Mouse (Mus musculus): Measurements from ENCODE around the gene Arrdc2. TPM values are rescaled to one million over a fixed set of nuclear protein-coding genes. Genes with fewer than 3 reads are reported as not detected.

Arrdc2 gene
- 24.6 and 56.0 TPM in 2 replicates for polyA plus RNA-seq (2012; rRNA removed; ENCODE audit: low replicate concordance)

GRCm38 (mm10) chr8:70839408-70840351, at the start of gene Arrdc2:
Gene Arrdc2 (minus strand): TSS chr8:70839720.

DNA sequence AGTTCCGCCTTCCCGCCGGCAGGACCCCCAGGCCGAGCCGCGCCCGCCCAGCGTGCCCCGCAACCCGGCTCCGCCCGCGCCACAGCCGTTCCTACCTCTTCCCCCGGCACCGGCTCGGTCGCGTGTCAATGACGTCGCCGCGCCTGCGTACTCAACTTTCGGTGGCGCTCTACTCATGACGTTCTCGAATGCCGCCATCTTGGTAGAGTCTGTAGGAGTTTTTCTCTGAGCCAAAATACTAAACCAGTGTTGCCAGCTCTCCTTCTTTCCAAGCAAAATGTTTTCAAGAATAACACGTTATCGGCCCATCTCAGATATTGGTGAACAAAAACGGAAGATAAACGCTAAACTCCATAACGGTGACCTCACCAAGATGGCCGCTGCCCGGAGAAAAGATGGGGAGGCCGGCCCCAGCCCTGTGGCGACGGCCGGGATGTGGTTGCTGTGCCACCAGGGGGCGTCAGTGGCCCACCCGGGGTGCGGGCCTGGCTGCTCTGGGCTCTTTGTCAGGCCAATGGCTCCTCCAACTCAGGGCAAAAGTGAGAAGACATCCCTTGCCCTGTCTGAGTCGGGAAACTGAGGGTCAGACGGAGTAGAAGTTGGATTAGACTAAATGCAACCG, 34.0 kb upstream of the Arrdc2 start, which contains the start of gene Ccdc124:
Gene Ccdc124 (minus strand): TSS at position 572 of the 622 bp plus-strand sequence.

DNA sequence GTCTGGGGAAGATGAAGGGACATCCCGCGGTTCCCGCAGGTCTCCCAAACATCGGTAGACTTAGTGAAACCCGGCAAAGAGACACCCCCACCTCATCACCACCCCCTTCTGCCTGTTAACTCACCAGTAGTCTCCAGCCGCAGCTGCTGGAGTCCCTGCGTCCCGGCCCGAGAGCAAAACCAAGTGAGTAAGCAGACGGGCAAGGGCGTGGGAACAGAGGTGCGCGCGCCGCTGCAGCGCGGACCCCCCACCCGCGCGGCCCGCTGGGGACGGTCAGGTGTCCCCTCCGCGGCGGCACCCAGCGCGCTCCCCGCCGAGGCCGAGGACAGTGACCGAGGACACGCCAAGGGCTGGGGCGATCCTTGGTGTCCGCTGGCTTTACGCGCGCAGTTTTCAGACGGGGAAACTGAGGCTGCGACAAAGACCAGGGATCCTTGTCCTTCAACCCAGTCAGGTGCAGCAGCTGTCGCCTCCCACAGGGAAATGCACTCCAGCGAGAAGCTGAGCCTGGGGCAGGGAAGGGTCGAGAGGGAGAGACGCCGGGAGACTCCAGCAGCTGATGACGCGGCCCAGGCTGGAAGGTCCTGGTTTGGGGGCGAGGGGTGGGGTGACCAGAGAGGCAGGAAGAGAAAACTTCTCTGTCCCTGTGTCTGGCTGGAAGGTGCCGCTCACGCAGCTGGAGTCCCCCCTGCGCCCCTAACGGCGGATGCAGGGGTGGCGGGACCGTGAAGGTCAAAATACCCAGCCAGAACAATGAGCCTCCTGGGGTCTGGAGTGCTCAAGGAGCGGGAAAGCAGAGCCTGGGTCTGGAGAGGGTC, 23.5 kb upstream of the Arrdc2 start, which contains the start of gene Kcnn1:
Gene Kcnn1 (minus strand): TSS at position 435 of the 818 bp plus-strand sequence.

DNA sequence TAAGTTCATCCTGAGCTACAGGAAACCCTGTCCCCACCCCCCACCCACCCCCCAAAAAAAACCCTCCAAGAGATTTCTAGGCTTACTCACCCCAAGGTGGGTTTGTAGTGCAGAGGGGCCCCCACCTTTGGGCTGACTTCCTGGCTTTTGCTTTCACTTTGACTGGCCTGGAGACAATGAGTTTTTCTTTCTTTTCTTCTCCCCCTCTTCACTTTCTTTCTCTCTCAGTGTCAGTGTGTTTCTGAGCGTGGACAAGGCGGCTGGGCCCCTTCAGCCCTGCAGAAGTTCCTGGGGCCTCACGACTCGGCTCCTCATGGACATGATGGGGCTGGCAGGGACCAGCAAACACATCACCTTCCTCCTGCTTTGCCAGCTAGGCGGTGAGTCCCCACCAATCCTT, 31.3 kb downstream of the Arrdc2 start, which contains the start of gene Il12rb1:
Gene Il12rb1 (plus strand): TSS at position 211 of the 400 bp plus-strand sequence.

DNA sequence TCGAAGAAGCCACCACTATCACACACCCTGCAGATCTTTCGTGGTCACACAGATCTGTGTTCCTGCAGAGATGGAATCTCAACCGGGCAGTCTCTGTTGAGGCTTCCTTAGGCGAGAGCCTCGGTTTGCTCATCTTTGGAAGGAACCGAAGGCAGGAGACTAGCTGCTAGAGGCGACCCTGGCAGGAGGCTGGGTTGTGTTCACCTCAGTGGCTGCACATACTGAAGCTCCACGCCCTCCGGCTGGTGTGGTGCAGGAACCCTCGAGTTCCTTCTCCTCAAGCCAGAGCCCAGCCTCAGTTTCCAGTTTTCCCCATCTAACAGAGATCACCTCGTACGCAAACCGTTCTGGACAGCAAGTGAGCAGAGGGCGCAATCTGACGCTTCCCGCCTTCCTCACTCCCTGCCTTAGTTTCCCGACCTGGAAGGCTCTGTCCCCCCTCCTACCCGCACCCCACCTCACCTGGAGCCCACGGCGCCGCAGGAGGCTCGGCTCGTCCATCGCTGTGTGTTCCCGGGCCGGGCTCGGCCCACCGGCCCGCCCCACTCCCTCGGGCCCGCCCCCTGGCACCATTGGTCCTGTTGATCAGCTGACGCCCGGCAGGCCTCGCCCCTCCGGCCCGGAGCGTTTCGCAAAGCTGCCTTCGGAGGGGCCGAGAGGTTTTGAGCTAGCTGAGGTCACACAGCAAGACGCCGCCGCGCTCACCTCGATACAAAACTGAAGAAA, 34.9 kb downstream of the Arrdc2 start, which contains the start of gene Mast3:
Gene Mast3 (minus strand): TSS at position 574 of the 726 bp plus-strand sequence.

Other genes starting within 250 kb of the Arrdc2 start
- gene Isyna1, start 245.3 kb downstream of the Arrdc2 start, polyA plus RNA-seq (2012; rRNA removed; ENCODE audit: low replicate concordance), result 69.7 and 218 TPM in 2 replicates
- gene Ssbp4, start 230.8 kb downstream of the Arrdc2 start, polyA plus RNA-seq (2012; rRNA removed; ENCODE audit: low replicate concordance), result 125 and 281 TPM in 2 replicates
- 10.8 and 19.8 TPM in 2 replicates for gene Lrrc25, start 223.6 kb downstream of the Arrdc2 start, polyA plus RNA-seq (2012; rRNA removed; ENCODE audit: low replicate concordance)
- 1.6 and 3.3 TPM in 2 replicates for gene Gdf15, start 207.3 kb downstream of the Arrdc2 start, polyA plus RNA-seq (2012; rRNA removed; ENCODE audit: low replicate concordance)
- gene Pgpep1, start 179.3 kb downstream of the Arrdc2 start, polyA plus RNA-seq (2012; rRNA removed; ENCODE audit: low replicate concordance), result 37.1 and 48.1 TPM in 2 replicates
- 50.4 and 106 TPM in 2 replicates for gene Lsm4, start 166.5 kb downstream of the Arrdc2 start, polyA plus RNA-seq (2012; rRNA removed; ENCODE audit: low replicate concordance)
- gene Jund, start 140.8 kb downstream of the Arrdc2 start, polyA plus RNA-seq (2012; rRNA removed; ENCODE audit: low replicate concordance), result 135 and 458 TPM in 2 replicates
- gene Iqcn, start 136.3 kb downstream of the Arrdc2 start, polyA plus RNA-seq (2012; rRNA removed; ENCODE audit: low replicate concordance), result 0.03 TPM in 1 of 2 replicates, not detected in the other
- 0.13 TPM in 1 of 2 replicates, not detected in the other for gene Gm3336, start 121.2 kb downstream of the Arrdc2 start, polyA plus RNA-seq (2012; rRNA removed; ENCODE audit: low replicate concordance)
- 6.5 and 17.1 TPM in 2 replicates for gene Pde4c, start 116.0 kb downstream of the Arrdc2 start, polyA plus RNA-seq (2012; rRNA removed; ENCODE audit: low replicate concordance)
- gene Rab3a, start 85.0 kb downstream of the Arrdc2 start, polyA plus RNA-seq (2012; rRNA removed; ENCODE audit: low replicate concordance), result 34.5 and 43.4 TPM in 2 replicates
- 89.6 and 146 TPM in 2 replicates for gene Mpv17l2, start 78.8 kb downstream of the Arrdc2 start, polyA plus RNA-seq (2012; rRNA removed; ENCODE audit: low replicate concordance)
- 96.1 and 136 TPM in 2 replicates for gene Pik3r2, start 63.0 kb downstream of the Arrdc2 start, polyA plus RNA-seq (2012; rRNA removed; ENCODE audit: low replicate concordance)
- 27.3 and 65.9 TPM in 2 replicates for gene Mast3, start 34.7 kb downstream of the Arrdc2 start, polyA plus RNA-seq (2012; rRNA removed; ENCODE audit: low replicate concordance)
- 0.57 and 2.5 TPM in 2 replicates for gene Il12rb1, start 31.3 kb downstream of the Arrdc2 start, polyA plus RNA-seq (2012; rRNA removed; ENCODE audit: low replicate concordance)
- 11.3 and 12.6 TPM in 2 replicates for gene Kcnn1, start 23.5 kb upstream of the Arrdc2 start, polyA plus RNA-seq (2012; rRNA removed; ENCODE audit: low replicate concordance)
- gene Ccdc124, start 34.2 kb upstream of the Arrdc2 start, polyA plus RNA-seq (2012; rRNA removed; ENCODE audit: low replicate concordance), result 42.9 and 48.6 TPM in 2 replicates
- gene Slc5a5, start 53.0 kb upstream of the Arrdc2 start, polyA plus RNA-seq (2012; rRNA removed; ENCODE audit: low replicate concordance), result 0.04 and 2.3 TPM in 2 replicates
- gene Rpl18a, start 57.7 kb upstream of the Arrdc2 start, polyA plus RNA-seq (2012; rRNA removed; ENCODE audit: low replicate concordance), result 2,426 and 4,701 TPM in 2 replicates
- 35.0 and 52.9 TPM in 2 replicates for gene Map1s, start 66.2 kb upstream of the Arrdc2 start, polyA plus RNA-seq (2012; rRNA removed; ENCODE audit: low replicate concordance)